Mouse (Mus musculus): ENCODE results near the gene Scn4a.

GRCm38 (mm10) chr11:106329682-106330081, 23.4 kb downstream of the Scn4a start:
- TF ChIP-seq EP300 (IDR thresholded peaks at IDR 0.05; ENCODE audit: insufficient read depth, low read depth, low read length) = no peak
- peak; percentile 58 for TF ChIP-seq CTCF (IDR thresholded peaks at IDR 0.05)
